Mouse (Mus musculus): Measurements from ENCODE around the gene Wdr53. TPM values are rescaled to one million over a fixed set of nuclear protein-coding genes. Genes with fewer than 3 reads are reported as not detected.
"Not testable (repeated sequence)": the region's sequence is repeated elsewhere in the genome, so short reads cannot be mapped to it uniquely, and the experiment has no call there.

Wdr53 gene
- polyA plus RNA-seq, 1 experiment from 2014 or later: 10.3 TPM

- 77% methylated on average over 2 of the region's 2 CpGs for WGBS (ENCODE audit: insufficient replicate concordance)
- H3K9ac ChIP-seq: no peak overlapping the region
- no peak overlapping the region for H3K4me2 ChIP-seq
- peaks cover 30% of the 10 kb centered on the region for H3K36me3 ChIP-seq (replicated peaks)
- no peak overlapping the region for H3K27ac ChIP-seq (replicated peaks)
- no peak for ATAC-seq (ENCODE audit: insufficient read depth)
- peaks cover 20% of the 10 kb centered on the region for H3K4me1 ChIP-seq (replicated peaks)
- H3K4me3 ChIP-seq (replicated peaks): no peak overlapping the region
- no peaks in the 10 kb centered on the region for H3K27me3 ChIP-seq
- no peaks in the 10 kb centered on the region for H3K9me3 ChIP-seq (replicated peaks)
Observed at GRCm38 (mm10) chr16:32239428-32240312, 7.4 kb upstream of the Wdr53 start.

GRCm38 (mm10) chr16:32243901-32244300 lies 3.1 kb upstream of the Wdr53 start:
- Histone ChIP-seq H3K27ac (replicated peaks) (no peak overlapping the region), H3K9me3 (replicated peaks) (no peaks in the 10 kb centered on the region), H3K4me1 (replicated peaks) (peaks cover 47% of the 10 kb centered on the region), H3K4me3 (replicated peaks) (no peak overlapping the region), H3K27me3 (no peaks in the 10 kb centered on the region), H3K9ac (no peak overlapping the region), H3K36me3 (replicated peaks) (peaks cover 5% of the 10 kb centered on the region), H3K4me2 (no peak overlapping the region; the same call in 1 of the 2 replicates)
- ATAC-seq (ENCODE audit: insufficient read depth): no peak
- 88% methylated on average over 3 of the region's 3 CpGs for WGBS (ENCODE audit: insufficient replicate concordance)

GRCm38 (mm10) chr16:32246351-32246791 lies 656 bp upstream of the Wdr53 start:
- peak overlapping the region; percentile 98 for H3K27ac ChIP-seq (replicated peaks)
- peak overlapping the region; percentile 91 for H3K4me3 ChIP-seq (replicated peaks)
- no peaks in the 10 kb centered on the region for H3K27me3 ChIP-seq
- peaks cover 42% of the 10 kb centered on the region for H3K4me1 ChIP-seq (replicated peaks)
- no peaks in the 10 kb centered on the region for H3K9me3 ChIP-seq (replicated peaks)
- WGBS (ENCODE audit: insufficient replicate concordance): under 1% methylated on average over 40 of the region's 41 CpGs
- 0 out of 2 replicates have a peak, but pooled peaks cover 2% of the 10 kb centered on the region for H3K36me3 ChIP-seq (replicated peaks)
- H3K4me2 ChIP-seq: peak overlapping the region; percentile 89
- ATAC-seq (ENCODE audit: insufficient read depth): peak; percentile 38
- peak overlapping the region; percentile 97 for H3K9ac ChIP-seq

- WGBS (ENCODE audit: insufficient replicate concordance): 56% methylated on average over 2 of the region's 2 CpGs
- not testable (repeated sequence) for H3K9ac ChIP-seq
Observed at GRCm38 (mm10) chr16:32264225-32264624, 17.2 kb downstream of the Wdr53 start.

GRCm38 (mm10) chr16:32271291-32271690 lies 24.3 kb downstream of the Wdr53 start, which contains the start of gene Smco1:
Gene Smco1 (plus strand): TSS chr16:32271468.
- 75% methylated on average over 11 of the region's 11 CpGs for WGBS (ENCODE audit: insufficient replicate concordance)
- no peak for ATAC-seq (ENCODE audit: insufficient read depth)
- H3K9me3 ChIP-seq (replicated peaks): no peaks in the 10 kb centered on the region

More at GRCm38 (mm10) chr16:32264225-32264624, 17.2 kb downstream of the Wdr53 start:
- not testable (repeated sequence) for H3K4me3 ChIP-seq (replicated peaks); ATAC-seq (ENCODE audit: insufficient read depth); H3K36me3 ChIP-seq (replicated peaks); H3K27me3 ChIP-seq; H3K4me2 ChIP-seq; H3K27ac ChIP-seq (replicated peaks); H3K4me1 ChIP-seq (replicated peaks); H3K9me3 ChIP-seq (replicated peaks)

GRCm38 (mm10) chr16:32273338-32273737 lies 26.3 kb downstream of the Wdr53 start:
- Histone ChIP-seq H3K4me1 (replicated peaks) (peaks cover 12% of the 10 kb centered on the region), H3K27ac (replicated peaks) (no peak overlapping the region), H3K27me3 (no peaks in the 10 kb centered on the region), H3K36me3 (replicated peaks) (no peaks in the 10 kb centered on the region), H3K4me2 (no peak overlapping the region), H3K4me3 (replicated peaks) (no peak overlapping the region), H3K9ac (no peak overlapping the region), H3K9me3 (replicated peaks) (no peaks in the 10 kb centered on the region)
- WGBS (ENCODE audit: insufficient replicate concordance): 59% methylated on average over 9 of the region's 9 CpGs
- no peak for ATAC-seq (ENCODE audit: insufficient read depth)

More at GRCm38 (mm10) chr16:32271291-32271690, 24.3 kb downstream of the Wdr53 start, which contains the start of gene Smco1:
- peaks cover 4% of the 10 kb centered on the region; the same call in 1 of the 2 replicates for H3K27me3 ChIP-seq
- no peak within 1 kb of the TSS for H3K4me2 ChIP-seq
- H3K4me1 ChIP-seq (replicated peaks): peaks cover 4% of the 10 kb centered on the region; the same call in 1 of the 2 replicates
- no peaks in the 10 kb centered on the region for H3K36me3 ChIP-seq (replicated peaks)
- H3K4me3 ChIP-seq (replicated peaks): no peak within 1 kb of the TSS
- no peak within 1 kb of the TSS for H3K9ac ChIP-seq
- no peak within 1 kb of the TSS for H3K27ac ChIP-seq (replicated peaks)

GRCm38 (mm10) chr16:32275041-32275440 lies 28.0 kb downstream of the Wdr53 start:
- WGBS (ENCODE audit: insufficient replicate concordance): 70% methylated on average over 6 of the region's 6 CpGs

GRCm38 (mm10) chr16:32275830-32276229 lies 28.8 kb downstream of the Wdr53 start:
- Histone ChIP-seq H3K4me1 (replicated peaks) (peaks cover 34% of the 10 kb centered on the region), H3K27me3 (no peaks in the 10 kb centered on the region), H3K36me3 (replicated peaks) (peaks cover 11% of the 10 kb centered on the region), H3K4me2 (no peak overlapping the region), H3K9me3 (replicated peaks) (peaks cover 4% of the 10 kb centered on the region; the same call in 1 of the 2 replicates), H3K27ac (replicated peaks) (0 out of 2 replicates have a peak overlapping the region, but pooled peaks have one; percentile 24), H3K9ac (no peak overlapping the region), H3K4me3 (replicated peaks) (no peak overlapping the region)
- no peak for ATAC-seq (ENCODE audit: insufficient read depth)
- WGBS (ENCODE audit: insufficient replicate concordance): 43% methylated on average over 1 of the region's 1 CpGs

More at GRCm38 (mm10) chr16:32275041-32275440, 28.0 kb downstream of the Wdr53 start:
- Histone ChIP-seq H3K4me3 (replicated peaks) (no peak overlapping the region), H3K4me1 (replicated peaks) (peaks cover 27% of the 10 kb centered on the region), H3K27me3 (no peaks in the 10 kb centered on the region), H3K36me3 (replicated peaks) (peaks cover 4% of the 10 kb centered on the region), H3K4me2 (no peak overlapping the region), H3K9ac (no peak overlapping the region), H3K27ac (replicated peaks) (no peak overlapping the region), H3K9me3 (replicated peaks) (peaks cover 1% of the 10 kb centered on the region; the same call in 1 of the 2 replicates)
- ATAC-seq (ENCODE audit: insufficient read depth): no peak

GRCm38 (mm10) chr16:32277308-32278256 lies 30.6 kb downstream of the Wdr53 start, which contains the start of gene Rnf168:
Gene Rnf168 (plus strand): TSS chr16:32277459.
- peaks cover 39% of the 10 kb centered on the region for H3K4me1 ChIP-seq (replicated peaks)
- peak within 1 kb of the TSS; percentile 94 for H3K9ac ChIP-seq
- peaks cover 4% of the 10 kb centered on the region; the same call in 1 of the 2 replicates for H3K9me3 ChIP-seq (replicated peaks)
- H3K4me3 ChIP-seq (replicated peaks): peak within 1 kb of the TSS; percentile 97
- no peaks in the 10 kb centered on the region for H3K27me3 ChIP-seq
- ATAC-seq (ENCODE audit: insufficient read depth): peak; percentile 95
- peaks cover 18% of the 10 kb centered on the region for H3K36me3 ChIP-seq (replicated peaks)
- WGBS (ENCODE audit: insufficient replicate concordance): under 1% methylated on average over 75 of the region's 75 CpGs
- peak within 1 kb of the TSS; percentile 68 for H3K4me2 ChIP-seq
- H3K27ac ChIP-seq (replicated peaks): peak within 1 kb of the TSS; percentile 96

GRCm38 (mm10) chr16:32278396-32278795 lies 31.4 kb downstream of the Wdr53 start:
- peak overlapping the region; percentile 97 for H3K4me3 ChIP-seq (replicated peaks)
- ATAC-seq (ENCODE audit: insufficient read depth): no peak
- peaks cover 26% of the 10 kb centered on the region for H3K36me3 ChIP-seq (replicated peaks)
- H3K9ac ChIP-seq: peak overlapping the region; percentile 94
- WGBS (ENCODE audit: insufficient replicate concordance): 19% methylated on average over 7 of the region's 7 CpGs
- H3K9me3 ChIP-seq (replicated peaks): peaks cover 4% of the 10 kb centered on the region; the same call in 1 of the 2 replicates
- peaks cover 45% of the 10 kb centered on the region for H3K4me1 ChIP-seq (replicated peaks)
- H3K27ac ChIP-seq (replicated peaks): peak overlapping the region; percentile 96
- H3K4me2 ChIP-seq: peak overlapping the region; percentile 68
- no peaks in the 10 kb centered on the region for H3K27me3 ChIP-seq

Measured in liver, embryonic 15.5 days (tissue).